16 mouse cellular contexts compared by ENCODE assay signal in the genomic region with DNA sequence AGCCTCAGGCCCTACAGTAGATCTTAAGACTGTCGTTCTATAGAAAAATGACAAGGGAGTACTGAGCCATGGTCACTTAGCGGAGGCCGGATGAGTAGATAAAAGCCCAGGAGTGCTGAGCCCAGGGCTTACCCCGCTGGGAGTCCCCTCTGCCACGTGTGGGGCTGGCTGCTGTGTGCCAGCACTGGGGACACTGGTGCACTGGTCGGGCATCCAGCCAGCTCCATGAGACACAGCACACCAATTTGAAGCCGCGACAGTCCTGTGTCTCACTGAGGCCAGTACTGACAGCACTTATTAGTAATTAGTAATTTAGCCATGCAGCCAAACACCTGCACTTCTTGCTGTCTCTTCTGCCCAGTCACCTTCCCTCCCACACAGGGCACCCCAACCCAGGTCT. TPM values are rescaled to one million over a fixed set of nuclear protein-coding genes. Genes with fewer than 3 reads are reported as not detected.
DNase-seq lines count a peak whose midpoint lies in the region; ATAC-seq and TF ChIP-seq lines count a peak whose summit lies in the region.
"Had no signal": no experiment of that assay in that cellular context is flagged by ENCODE, and none has a peak within 500 bp of the region (broad histone marks: within the 10 kb centered on the region; RNA-seq: fewer than 3 reads in every experiment).

No protein-coding gene starts in this region.

- peaks cover 42% of the 10 kb centered on the region for H3K27me3 ChIP-seq in hindbrain, embryonic 10.5 days (ENCODE audit: insufficient read depth, poor library complexity, severe bottlenecking)
- H3K27me3 ChIP-seq in midbrain, embryonic 12.5 days: peaks cover 29% of the 10 kb centered on the region
- peaks cover 63% of the 10 kb centered on the region for H3K27me3 ChIP-seq in heart, embryonic 10.5 days (ENCODE audit: insufficient read depth, poor library complexity, severe bottlenecking)
- H3K27me3 ChIP-seq: liver, embryonic 15.5 days had no signal

- 80% methylated on average over 8 of the region's 8 CpGs for WGBS in hindbrain, embryonic 10.5 days
- WGBS in midbrain, embryonic 12.5 days: 68% methylated on average over 8 of the region's 8 CpGs
- 81% methylated on average over 8 of the region's 8 CpGs for WGBS in heart, embryonic 10.5 days

- 0 out of 2 replicates have a peak, but pooled peaks have one; percentile 7 for ATAC-seq in midbrain, embryonic 12.5 days (ENCODE audit: low FRiP score, low read depth)
- ATAC-seq: CD4-positive, CD25-positive, alpha-beta regulatory T cell, adult 4 months had no signal

- H3K4me1 ChIP-seq in hindbrain, embryonic 10.5 days (replicated peaks): peaks cover 80% of the 10 kb centered on the region
- H3K4me1 ChIP-seq in midbrain, embryonic 12.5 days: peaks cover 71% of the 10 kb centered on the region
- H3K4me1 ChIP-seq in heart, embryonic 10.5 days: peaks cover 8% of the 10 kb centered on the region; the same call in 1 of the 2 replicates
- H3K4me1 ChIP-seq: liver, embryonic 15.5 days had no signal

- no peaks in the 10 kb centered on the region for H3K9me3 ChIP-seq in hindbrain, embryonic 10.5 days
- H3K9me3 ChIP-seq in midbrain, embryonic 12.5 days: no peaks in the 10 kb centered on the region
- no peaks in the 10 kb centered on the region for H3K9me3 ChIP-seq in heart, embryonic 10.5 days
- H3K9me3 ChIP-seq: limb, embryonic 10.5 days; liver, embryonic 15.5 days had no signal

- TF ChIP-seq POLR2A in brain, embryonic 14.5 days (IDR thresholded peaks at IDR 0.05; ENCODE audit: borderline replicate concordance, extremely low read depth, insufficient read depth, insufficient read length, poor library complexity, severe bottlenecking): no peak

- DNase-seq in Muller cell, postnatal 12 days (ENCODE audit: inconsistent ontology term): peak; percentile 9
- DNase-seq in brain, embryonic 14.5 days (ENCODE audit: low read depth): peak; percentile 87
- DNase-seq in hindbrain, embryonic 10.5 days (ENCODE audit: low spot score): no peak
- DNase-seq in gastrocnemius, postnatal 4 days (ENCODE audit: low spot score in 2 of 2): no peak
- DNase-seq in heart, postnatal 36 days: no peak
- DNase-seq in gastrocnemius, adult 18-20 months (ENCODE audit: low spot score): no peak
- no peak for DNase-seq in heart, embryonic 10.5 days (ENCODE audit: low spot score)
- DNase-seq: cerebellum, adult 18-20 months; spleen, adult 18-20 months; thymus, postnatal 25 days had no signal

- no peak overlapping the region for H3K4me2 ChIP-seq in midbrain, embryonic 12.5 days (replicated peaks)
- H3K4me2 ChIP-seq: liver, embryonic 15.5 days had no signal

- intact Hi-C loops in heart, postnatal 36 days (cut with DNase I): no loop called here

- H3K36me3 ChIP-seq in hindbrain, embryonic 10.5 days: no peaks in the 10 kb centered on the region
- no peaks in the 10 kb centered on the region for H3K36me3 ChIP-seq in midbrain, embryonic 12.5 days
- H3K36me3 ChIP-seq in heart, embryonic 10.5 days: no peaks in the 10 kb centered on the region
- H3K36me3 ChIP-seq: limb, embryonic 10.5 days; liver, embryonic 15.5 days had no signal

- TF ChIP-seq CTCF in brain, embryonic 14.5 days (IDR thresholded peaks at IDR 0.05; ENCODE audit: borderline replicate concordance, extremely low read depth, insufficient read depth, insufficient read length): no peak

- peak overlapping the region; percentile 88 for H3K27ac ChIP-seq in hindbrain, embryonic 10.5 days
- H3K27ac ChIP-seq in midbrain, embryonic 12.5 days (replicated peaks): peak overlapping the region; percentile 74
- no peak overlapping the region for H3K27ac ChIP-seq in heart, embryonic 10.5 days
- H3K27ac ChIP-seq: limb, embryonic 10.5 days; liver, embryonic 15.5 days; macrophage had no signal

- H3K9ac ChIP-seq in midbrain, embryonic 12.5 days (replicated peaks): no peak overlapping the region
- H3K9ac ChIP-seq: liver, embryonic 15.5 days had no signal

- no peak overlapping the region for H3K4me3 ChIP-seq in hindbrain, embryonic 10.5 days
- no peak overlapping the region for H3K4me3 ChIP-seq in midbrain, embryonic 12.5 days
- H3K4me3 ChIP-seq in heart, embryonic 10.5 days: no peak overlapping the region
- H3K4me3 ChIP-seq: limb, embryonic 10.5 days; liver, embryonic 15.5 days had no signal

RNA-seq across cellular contexts. Expression of a gene that starts 28.6 kb away (rescaled TPM):
- polyA plus RNA-seq in brain, embryonic 14.5 days (2012; rRNA removed): 16.1 and 36.1 TPM in 2 replicates
- 6.7 and 13.8 TPM in 2 replicates for polyA plus RNA-seq in hindbrain, embryonic 10.5 days (2016; fragmentation: Nextera tagmentation; extraction: Ambion mirVana)
- polyA plus RNA-seq in midbrain, embryonic 12.5 days (2016; fragmentation: Nextera tagmentation; extraction: Ambion mirVana): 38.9 and 41.1 TPM in 2 replicates
- under 1 TPM in 1 of 2 experiments, not detected in 1; 0.18 TPM for total RNA-seq in gastrocnemius, postnatal 4 days (2021)
- total RNA-seq in heart, postnatal 36 days (2021): under 1 TPM in 1 of 2 experiments, not detected in 1; 0.33 TPM
- not detected for total RNA-seq in gastrocnemius, adult 18-20 months (2021)
- polyA plus RNA-seq in heart, embryonic 10.5 days (2016; fragmentation: Nextera tagmentation; extraction: Ambion mirVana): 0.16 and 0.68 TPM in 2 replicates
- total RNA-seq: hematopoietic stem cell, adult 5-6 weeks had no signal
- polyA plus RNA-seq: CD4-positive, CD25-positive, alpha-beta regulatory T cell, adult 4 months; macrophage had no signal

Comparison
In these comparisons a context has a peak if more than half of its experiments do, and no peak if none do; other contexts are left out.
1. DNase-seq: peak in Muller cell, postnatal 12 days (single experiment) and brain, embryonic 14.5 days (single experiment); none in hindbrain, embryonic 10.5 days (single experiment), gastrocnemius, postnatal 4 days (0 of 2), heart, postnatal 36 days (0 of 2), gastrocnemius, adult 18-20 months (single experiment) and heart, embryonic 10.5 days (single experiment).